Mouse (Mus musculus) heart, embryonic 11.5 days (tissue): Measurements from ENCODE around the gene Fut1. TPM values are rescaled to one million over a fixed set of nuclear protein-coding genes. Genes with fewer than 3 reads are reported as not detected.

Experiments used
- ATAC-seq: fragments of 200-750 bp; cut with Nextera tagmentation; replicated peaks from 2 replicates; pipeline ENCODE4 v1.8.0; 2017; ENCODE audit warnings: moderate library complexity; ENCODE audit not compliant: insufficient number of reproducible peaks, low FRiP score, low TSS enrichment
- H3K27ac ChIP-seq: fragments of 300-500 bp; sonication (generic); 2 replicates; pipeline ENCODE4 v1.5.1; 2014; ENCODE audit warnings: mild to moderate bottlenecking, low read depth, low read length
- H3K27me3 ChIP-seq: fragments of 300-500 bp; sonication (generic); 2 replicates; pipeline ENCODE4 v1.6.1; 2014; ENCODE audit warnings: mild to moderate bottlenecking, low read length, mixed read lengths; ENCODE audit not compliant: control insufficient read depth, insufficient read depth
- H3K36me3 ChIP-seq: fragments of 300-500 bp; sonication (generic); 2 replicates; pipeline ENCODE4 v1.6.1; 2014; ENCODE audit warnings: mild to moderate bottlenecking, low read length, moderate library complexity, mixed read lengths; ENCODE audit not compliant: control insufficient read depth, insufficient read depth
- H3K4me1 ChIP-seq: fragments of 300-500 bp; sonication (generic); 2 replicates; pipeline ENCODE4 v1.6.1; 2014; ENCODE audit warnings: low read length; ENCODE audit not compliant: control insufficient read depth, insufficient read depth
- H3K4me2 ChIP-seq: fragments of 300-500 bp; sonication (generic); 2 replicates; pipeline ENCODE4 v1.6.1; 2014; ENCODE audit warnings: mild to moderate bottlenecking, moderate library complexity
- H3K4me3 ChIP-seq: fragments of 300-500 bp; sonication (generic); 2 replicates; pipeline ENCODE4 v1.5.1; 2014; ENCODE audit warnings: low read depth, low read length
- H3K9ac ChIP-seq: fragments of 300-500 bp; sonication (generic); 2 replicates; pipeline ENCODE4 v1.6.1; 2014; ENCODE audit warnings: mild to moderate bottlenecking, low read depth, low read length, moderate library complexity
- H3K9me3 ChIP-seq: fragments of 300-500 bp; sonication (generic); replicated peaks from 2 replicates; pipeline ENCODE4 v1.6.1; 2016; ENCODE audit warnings: low read length; ENCODE audit not compliant: control insufficient read depth
- WGBS: fragments of 180-500 bp; shearing (Covaris S2); extraction: QIAGEN DNeasy Blood & Tissue Kit; methylation state at CpG from one replicate; pipeline ENCODE4 v1.1.7; 2014; ENCODE audit not compliant: insufficient replicate concordance; 5-methylcytosine and 5-hydroxymethylcytosine counted together
- polyA plus RNA-seq: library from polyadenylated mRNA; unstranded; fragments of >200 nt; fragmentation: Nextera tagmentation; extraction: Ambion mirVana; gene quantifications from 2 replicates; pipeline ENCODE4 v1.2.1, GENCODE M21; 2014

Fut1 gene
- polyA plus RNA-seq, 1 experiment from 2014 or later: not detected

DNA sequence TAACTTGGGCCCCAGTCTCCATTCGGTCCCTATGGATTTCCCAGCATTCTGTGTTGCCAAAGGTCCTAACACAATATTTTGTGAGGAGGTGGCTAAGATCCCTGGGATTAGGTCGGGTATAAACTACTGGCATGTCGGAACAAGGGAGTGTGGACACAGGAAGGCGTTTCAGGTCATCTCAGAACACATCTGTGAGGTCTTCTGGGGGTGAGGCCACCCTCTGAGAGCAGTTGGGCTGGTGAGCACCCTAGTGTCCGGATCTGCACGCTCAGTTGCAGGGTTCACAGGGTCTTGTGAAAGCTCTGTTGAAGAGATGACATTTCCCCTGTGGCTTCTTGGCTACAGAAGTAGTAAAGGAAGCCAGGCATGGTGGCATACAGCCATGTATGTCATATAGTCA, 31.2 kb upstream of the Fut1 start:
- H3K4me1 ChIP-seq: peaks cover 2% of the 10 kb centered on the region; the same call in 1 of the 2 replicates
- ATAC-seq: no peak
- no peak overlapping the region for H3K4me2 ChIP-seq
- no peaks in the 10 kb centered on the region for H3K27me3 ChIP-seq
- H3K9ac ChIP-seq: no peak overlapping the region
- H3K27ac ChIP-seq: no peak overlapping the region
- no peaks in the 10 kb centered on the region for H3K9me3 ChIP-seq
- 87% methylated on average over 6 of the region's 6 CpGs for WGBS
- no peak overlapping the region for H3K4me3 ChIP-seq
- peaks cover 14% of the 10 kb centered on the region for H3K36me3 ChIP-seq

DNA sequence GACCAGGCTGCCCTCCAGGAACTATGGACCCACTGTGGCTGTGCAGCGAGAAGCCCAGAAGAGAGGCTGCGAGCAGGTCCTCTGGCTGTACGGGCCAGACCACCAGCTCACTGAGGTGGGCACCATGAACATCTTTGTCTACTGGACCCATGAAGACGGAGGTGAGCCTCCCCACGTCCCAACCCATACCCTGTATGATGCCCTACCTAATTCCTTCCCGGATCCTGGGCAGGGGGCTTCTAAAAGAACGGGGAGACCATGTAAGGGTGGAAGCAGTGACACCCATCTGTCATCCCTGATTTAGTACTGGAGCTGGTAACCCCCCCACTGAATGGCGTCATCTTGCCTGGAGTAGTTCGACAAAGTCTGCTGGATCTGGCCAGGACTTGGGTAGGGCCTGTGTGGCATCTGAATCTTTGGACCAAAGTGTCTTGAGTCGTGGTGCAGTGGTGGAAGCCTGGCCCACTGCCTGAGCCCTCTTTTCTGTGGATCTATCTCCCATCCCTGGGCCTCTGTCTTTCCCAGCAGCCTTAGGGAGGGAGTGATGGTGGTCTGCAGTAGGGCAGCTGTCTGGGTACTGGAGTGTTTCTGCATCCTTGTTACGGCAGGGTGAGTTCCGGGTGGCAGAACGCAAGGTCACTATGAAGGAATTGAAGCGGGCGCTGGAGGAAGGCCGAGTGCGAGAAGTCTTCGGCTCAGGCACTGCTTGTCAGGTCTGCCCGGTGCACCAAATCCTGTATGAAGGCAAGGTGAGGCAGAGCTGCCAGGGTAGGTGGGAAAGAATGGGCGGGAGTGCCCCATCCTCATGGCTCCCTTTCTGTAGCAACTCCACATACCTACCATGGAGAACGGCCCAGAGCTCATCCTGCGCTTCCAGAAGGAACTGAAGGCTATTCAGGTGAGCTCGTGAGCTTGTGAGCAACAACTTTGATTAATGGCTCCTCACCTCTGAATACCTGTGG, 29.2 kb upstream of the Fut1 start:
- WGBS: 90% methylated on average over 23 of the region's 23 CpGs
- no peak for ATAC-seq
- no peaks in the 10 kb centered on the region for H3K27me3 ChIP-seq
- H3K4me3 ChIP-seq: no peak overlapping the region
- no peak overlapping the region for H3K27ac ChIP-seq
- H3K4me1 ChIP-seq: peaks cover 2% of the 10 kb centered on the region; the same call in 1 of the 2 replicates
- H3K9me3 ChIP-seq: no peaks in the 10 kb centered on the region
- no peak overlapping the region for H3K9ac ChIP-seq
- no peak overlapping the region for H3K4me2 ChIP-seq
- peaks cover 14% of the 10 kb centered on the region for H3K36me3 ChIP-seq

DNA sequence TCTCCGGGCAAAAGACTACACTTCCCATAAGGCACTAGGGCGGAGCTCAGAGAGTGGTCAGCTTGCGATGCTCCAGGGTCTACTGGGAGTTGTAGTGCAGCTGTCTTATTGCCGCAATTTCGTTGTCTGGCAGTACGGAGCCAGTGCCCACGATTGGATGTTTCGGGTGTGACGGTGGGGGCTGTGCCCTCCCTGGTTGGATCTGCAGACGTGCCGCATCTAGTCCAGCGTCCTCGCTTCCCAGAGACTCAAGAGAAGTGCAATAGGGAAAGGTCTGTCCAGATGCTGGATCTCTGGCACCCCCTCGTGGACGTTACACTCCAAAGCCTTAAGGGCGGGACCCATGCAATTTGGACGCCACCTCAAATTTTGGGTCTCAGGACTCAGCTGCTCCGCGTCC, 27.9 kb upstream of the Fut1 start:
- Histone ChIP-seq H3K9ac (0 out of 2 replicates have a peak overlapping the region, but pooled peaks have one; percentile 39), H3K4me1 (peaks cover 2% of the 10 kb centered on the region; the same call in 1 of the 2 replicates), H3K27me3 (no peaks in the 10 kb centered on the region), H3K4me2 (peak overlapping the region; percentile 63), H3K9me3 (no peaks in the 10 kb centered on the region), H3K27ac (no peak overlapping the region), H3K36me3 (peaks cover 14% of the 10 kb centered on the region), H3K4me3 (peak overlapping the region; percentile 32)
- 7% methylated on average over 19 of the region's 19 CpGs for WGBS
- peak; percentile 80 for ATAC-seq

DNA sequence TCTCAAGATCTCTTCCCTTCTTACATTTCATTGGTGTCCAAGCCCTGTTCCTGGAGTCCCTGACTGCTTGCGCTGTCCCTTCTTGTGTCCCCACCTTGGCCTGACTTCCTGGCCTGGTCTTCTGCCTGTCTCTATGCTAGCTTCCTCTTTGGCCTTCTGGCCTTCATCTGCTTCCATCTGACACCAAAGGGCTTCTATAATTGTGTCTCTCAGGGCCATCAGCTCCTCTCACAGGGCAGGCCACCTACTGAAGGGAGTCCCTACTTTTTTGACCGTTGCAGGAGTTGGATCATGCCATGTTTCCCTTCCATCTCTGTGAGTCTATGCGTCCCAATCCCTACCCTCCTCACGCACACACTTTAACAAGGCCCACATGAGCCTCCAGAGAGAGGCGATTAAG, 27.2 kb upstream of the Fut1 start:
- Histone ChIP-seq H3K4me3 (no peak overlapping the region), H3K27me3 (no peaks in the 10 kb centered on the region), H3K27ac (no peak overlapping the region), H3K9me3 (no peaks in the 10 kb centered on the region), H3K4me1 (peaks cover 2% of the 10 kb centered on the region; the same call in 1 of the 2 replicates), H3K4me2 (no peak overlapping the region), H3K36me3 (peaks cover 12% of the 10 kb centered on the region), H3K9ac (peak overlapping the region; percentile 49; the same call in 1 of the 2 replicates)
- 90% methylated on average over 5 of the region's 5 CpGs for whole genome bisulfite sequencing
- no peak for ATAC-seq

DNA sequence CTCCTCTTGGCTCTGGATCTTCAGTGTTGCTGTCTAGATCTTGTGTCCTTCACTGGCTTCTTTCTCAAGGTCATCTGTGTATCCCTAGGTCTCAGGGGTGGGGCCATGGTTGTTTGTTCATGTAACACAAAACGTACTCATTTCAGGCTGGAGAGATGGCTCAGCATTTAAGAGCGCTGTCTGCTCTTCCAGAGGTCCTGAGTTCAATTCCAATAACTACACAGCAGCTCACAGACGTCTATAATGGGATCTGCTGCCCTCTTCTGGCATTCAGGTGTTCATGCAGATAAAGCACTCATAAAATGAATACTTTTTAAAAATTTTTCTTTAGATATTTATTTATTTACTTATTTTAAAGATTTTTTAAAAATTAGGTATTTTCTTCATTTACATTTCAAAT, 26.2 kb upstream of the Fut1 start:
- H3K9ac ChIP-seq: no peak overlapping the region
- WGBS: 69% methylated on average over 3 of the region's 3 CpGs
- no peaks in the 10 kb centered on the region for H3K9me3 ChIP-seq
- no peaks in the 10 kb centered on the region for H3K27me3 ChIP-seq
- peaks cover 2% of the 10 kb centered on the region; the same call in 1 of the 2 replicates for H3K4me1 ChIP-seq
- H3K36me3 ChIP-seq: 0 out of 2 replicates have a peak, but pooled peaks cover 4% of the 10 kb centered on the region
- no peak overlapping the region for H3K4me2 ChIP-seq
- no peak overlapping the region for H3K4me3 ChIP-seq
- no peak for ATAC-seq
- H3K27ac ChIP-seq: no peak overlapping the region

DNA sequence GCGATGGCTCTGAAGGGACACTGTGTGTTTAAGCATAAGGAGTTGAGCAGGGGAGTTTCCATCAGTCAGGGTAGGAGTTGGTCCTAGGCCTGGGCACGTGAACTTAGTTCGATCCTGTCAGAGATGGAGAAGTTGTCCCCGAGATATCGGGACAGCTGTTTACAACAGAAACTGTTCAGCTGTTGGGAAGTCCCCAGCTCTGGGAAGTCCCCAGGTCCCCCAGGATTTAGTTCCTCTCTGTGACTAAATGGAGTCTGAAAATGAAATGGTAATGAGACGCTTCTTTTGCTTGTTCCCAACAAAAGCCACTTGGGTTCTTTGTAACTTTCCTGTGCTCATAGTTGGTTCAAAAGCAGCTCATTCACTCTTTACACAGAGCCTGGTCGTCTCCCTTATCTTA, 25.2 kb upstream of the Fut1 start:
- H3K36me3 ChIP-seq: 0 out of 2 replicates have a peak, but pooled peaks cover 4% of the 10 kb centered on the region
- H3K9ac ChIP-seq: no peak overlapping the region
- WGBS: 77% methylated on average over 7 of the region's 7 CpGs
- no peak for ATAC-seq
- no peak overlapping the region for H3K4me3 ChIP-seq
- no peak overlapping the region for H3K4me2 ChIP-seq
- H3K9me3 ChIP-seq: no peaks in the 10 kb centered on the region
- H3K27ac ChIP-seq: no peak overlapping the region
- H3K4me1 ChIP-seq: peaks cover 9% of the 10 kb centered on the region; the same call in 1 of the 2 replicates
- H3K27me3 ChIP-seq: no peaks in the 10 kb centered on the region

DNA sequence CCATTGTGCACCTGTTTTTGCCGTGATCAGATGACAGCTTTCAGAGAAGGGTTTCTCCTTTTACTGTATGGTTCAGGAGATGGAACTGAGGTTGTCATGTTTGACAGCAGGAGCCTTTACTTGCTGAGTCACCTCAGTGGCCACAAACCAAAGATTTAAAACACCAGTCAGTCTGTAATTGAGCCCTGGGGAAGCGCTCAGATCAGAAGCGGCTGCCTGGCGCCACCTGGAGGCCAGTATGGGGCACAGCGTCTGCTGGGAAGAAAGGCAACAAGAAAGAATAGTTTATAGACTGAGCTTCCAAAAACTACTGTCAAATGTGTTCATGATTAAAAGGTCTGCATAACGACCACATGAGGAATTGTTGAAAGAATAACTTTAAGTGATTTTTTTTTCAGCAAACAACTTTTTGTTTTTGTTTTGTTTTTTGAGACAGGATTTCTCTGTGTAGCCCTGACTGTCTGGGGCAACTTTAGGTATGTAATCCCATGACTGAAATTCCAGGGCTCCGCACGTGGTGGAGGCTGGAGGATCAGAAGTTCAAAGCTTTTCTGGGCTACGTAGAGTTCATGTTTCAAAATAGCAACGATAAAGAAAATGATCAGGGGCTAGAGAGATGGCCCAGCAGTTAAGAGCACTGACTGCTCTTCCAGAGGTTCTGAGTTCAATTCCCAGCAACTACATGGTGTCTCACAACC, 23.8 kb upstream of the Fut1 start:
- no peaks in the 10 kb centered on the region for H3K27me3 ChIP-seq
- H3K27ac ChIP-seq: no peak overlapping the region
- no peaks in the 10 kb centered on the region for H3K36me3 ChIP-seq
- no peak overlapping the region for H3K4me2 ChIP-seq
- 18% methylated on average over 10 of the region's 10 CpGs for WGBS
- H3K9ac ChIP-seq: no peak overlapping the region
- H3K4me3 ChIP-seq: no peak overlapping the region
- peaks cover 9% of the 10 kb centered on the region; the same call in 1 of the 2 replicates for H3K4me1 ChIP-seq
- H3K9me3 ChIP-seq: no peaks in the 10 kb centered on the region
- no peak for ATAC-seq

DNA sequence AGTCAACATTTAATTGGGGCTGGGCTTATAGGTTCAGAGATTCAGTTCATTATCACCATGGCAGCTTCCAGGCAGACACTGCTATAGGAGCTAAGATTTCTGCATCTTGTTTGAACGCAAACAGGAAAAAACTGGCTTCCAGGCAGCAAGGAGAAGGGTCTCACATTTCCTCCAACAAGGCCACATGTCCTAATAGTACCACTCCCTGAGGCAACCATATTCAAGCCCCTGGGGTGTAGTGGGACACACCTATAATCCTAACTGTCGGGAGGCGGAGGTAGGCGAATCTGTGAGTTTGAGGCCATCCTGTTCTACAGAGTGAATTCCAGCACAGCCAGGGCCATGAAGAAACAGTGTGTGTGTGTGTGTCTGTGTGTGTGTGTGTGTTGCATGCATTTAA, 21.9 kb upstream of the Fut1 start:
- Histone ChIP-seq H3K27me3 (no peaks in the 10 kb centered on the region), H3K9ac (no peak overlapping the region), H3K4me1 (peaks cover 14% of the 10 kb centered on the region), H3K4me2 (no peak overlapping the region), H3K27ac (no peak overlapping the region), H3K9me3 (no peaks in the 10 kb centered on the region), H3K4me3 (no peak overlapping the region), H3K36me3 (no peaks in the 10 kb centered on the region)
- ATAC-seq: no peak
- WGBS: 85% methylated on average over 4 of the region's 4 CpGs
